Mouse (Mus musculus): ENCODE measurements at regions not wholly inside any gene's neighbourhood (a gene's known extent, or its start where the extent isn't known, plus 50 kb on each side); places are given as distances from the start of the nearest gene placed in this dataset.

GRCm38 (mm10) chr2:148334555-148334954 is 60.6 kb upstream of the Sstr4 start:
- no peak for TF ChIP-seq POLR2A (IDR thresholded peaks at IDR 0.05; ENCODE audit: control insufficient read depth in 1 of 2, insufficient read depth in 1 of 2, low read depth in 1 of 2, low read length in 2 of 2, poor library complexity in 1 of 2)
- TF ChIP-seq CHD2 (IDR thresholded peaks at IDR 0.05; ENCODE audit: low read length), result no peak
- no peak for TF ChIP-seq GATA1 (IDR thresholded peaks at IDR 0.05; ENCODE audit: low read depth, low read length)
- TF ChIP-seq MXI1 (IDR thresholded peaks at IDR 0.05; ENCODE audit: low read depth, low read length), result no peak
